In the genomic region with DNA sequence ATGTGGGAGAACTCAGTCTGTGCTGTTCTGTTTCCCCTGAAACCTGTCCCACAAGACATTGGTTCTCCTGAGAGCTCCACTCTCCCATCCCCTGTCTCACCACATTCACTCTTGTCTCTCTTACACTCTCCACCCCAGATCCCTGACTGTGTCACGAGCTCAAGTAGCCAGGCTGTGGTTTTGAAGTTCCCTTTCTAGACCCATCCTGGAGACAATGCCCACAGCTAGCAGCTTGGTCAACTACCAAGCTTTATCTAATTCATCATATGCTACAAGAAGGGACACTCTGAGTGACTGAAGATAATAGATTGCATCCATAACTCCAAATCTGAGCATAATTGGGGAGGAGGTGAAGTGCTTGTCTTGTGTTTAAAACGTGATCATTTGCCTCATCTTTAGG, we compare ENCODE assay signal across 37 mouse cellular contexts. TPM values are rescaled to one million over a fixed set of nuclear protein-coding genes. Genes with fewer than 3 reads are reported as not detected.
"Had no signal": no experiment of that assay in that cellular context is flagged by ENCODE, and none has a peak within 500 bp of the region (broad histone marks: within the 10 kb centered on the region; RNA-seq: fewer than 3 reads in every experiment).

No protein-coding gene starts in this region.

RNA-seq across cellular contexts. Expression of gene Serpina3n, which starts 15.5 kb away (rescaled TPM):
- total RNA-seq: megakaryocyte-erythroid progenitor cell, adult 5-6 weeks; monocyte, adult 5-6 weeks had no signal
- polyA plus RNA-seq: limb, embryonic 12.5 days; liver, embryonic 11.5 days; liver, embryonic 12.5 days; lung, embryonic 14.5 days; macrophage; midbrain, embryonic 10.5 days; midbrain, embryonic 11.5 days; midbrain, embryonic 12.5 days; midbrain, embryonic 13.5 days; neural tube, embryonic 11.5 days had no signal

RNA-seq across cellular contexts. Expression of gene Serpina3k, which starts 52.8 kb away (rescaled TPM):
- total RNA-seq: left cerebral cortex, adult 18-20 months; left cerebral cortex, adult 2 months; left cerebral cortex, adult 8-10 months; left cerebral cortex, postnatal 10 days; left cerebral cortex, postnatal 14 days; left cerebral cortex, postnatal 25 days; left cerebral cortex, postnatal 36 days; left cerebral cortex, postnatal 4 days; megakaryocyte, adult 5-6 weeks; megakaryocyte-erythroid progenitor cell, adult 5-6 weeks; midbrain, postnatal 0 days; monocyte, adult 5-6 weeks had no signal
- polyA plus RNA-seq: limb, embryonic 12.5 days; limb, embryonic 13.5 days; limb, embryonic 14.5 days; limb, embryonic 15.5 days; liver, embryonic 11.5 days; liver, embryonic 12.5 days; liver, embryonic 13.5 days; liver, embryonic 14.5 days; liver, embryonic 15.5 days; liver, embryonic 16.5 days; lung, embryonic 14.5 days; lung, embryonic 15.5 days; lung, embryonic 16.5 days; macrophage; midbrain, embryonic 10.5 days; midbrain, embryonic 11.5 days; midbrain, embryonic 12.5 days; midbrain, embryonic 13.5 days; midbrain, embryonic 14.5 days; midbrain, embryonic 15.5 days; midbrain, embryonic 16.5 days; midbrain, postnatal 0 days; myocyte; neural tube, embryonic 11.5 days; neural tube, embryonic 12.5 days had no signal

RNA-seq across cellular contexts. Expression of gene Serpina3m, which starts 52.8 kb away (rescaled TPM):
- total RNA-seq: left cerebral cortex, adult 2 months; left cerebral cortex, postnatal 10 days; left cerebral cortex, postnatal 14 days; left cerebral cortex, postnatal 36 days; left cerebral cortex, postnatal 4 days; megakaryocyte, adult 5-6 weeks; megakaryocyte-erythroid progenitor cell, adult 5-6 weeks; midbrain, postnatal 0 days; monocyte, adult 5-6 weeks had no signal
- polyA plus RNA-seq: limb, embryonic 12.5 days; limb, embryonic 13.5 days; limb, embryonic 14.5 days; limb, embryonic 15.5 days; liver, embryonic 11.5 days; liver, embryonic 12.5 days; liver, embryonic 13.5 days; liver, embryonic 15.5 days; lung, embryonic 14.5 days; lung, embryonic 15.5 days; lung, embryonic 16.5 days; lung, postnatal 0 days; macrophage; midbrain, embryonic 10.5 days; midbrain, embryonic 11.5 days; midbrain, embryonic 12.5 days; midbrain, embryonic 13.5 days; midbrain, embryonic 14.5 days; midbrain, embryonic 15.5 days; midbrain, embryonic 16.5 days; midbrain, postnatal 0 days; myocyte; neural tube, embryonic 11.5 days; neural tube, embryonic 12.5 days had no signal
